Mouse (Mus musculus) brain, adult 10 weeks (tissue): ENCODE results near the gene Gm3543. TPM values are rescaled to one million over a fixed set of nuclear protein-coding genes. Genes with fewer than 3 reads are reported as not detected.

Experiments used
- polyA plus RNA-seq: library from polyadenylated mRNA; stranded (reverse); fragments of 350-450 nt; fragmentation: Illumina TruSeq; extraction: RNeasy Lipid Tissue Mini Kit (QIAGEN cat#74804); gene quantifications from one replicate; pipeline ENCODE4 v1.2.3, GENCODE M21; 2015; ENCODE audit warnings: low read depth, low replicate concordance

Gene Gm3543
- polyA plus RNA-seq: not detected

GRCm38 (mm10) chr14:41983225-41983624, at the start of gene Gm3543:
Gm3543 (minus strand) TSS chr14:41983325.

GRCm38 (mm10) chr14:41967827-41968226, 15.3 kb downstream of the Gm3543 start, which contains the start of gene Gm6401:
Gm6401 (minus strand) TSS chr14:41967927.

DNA sequence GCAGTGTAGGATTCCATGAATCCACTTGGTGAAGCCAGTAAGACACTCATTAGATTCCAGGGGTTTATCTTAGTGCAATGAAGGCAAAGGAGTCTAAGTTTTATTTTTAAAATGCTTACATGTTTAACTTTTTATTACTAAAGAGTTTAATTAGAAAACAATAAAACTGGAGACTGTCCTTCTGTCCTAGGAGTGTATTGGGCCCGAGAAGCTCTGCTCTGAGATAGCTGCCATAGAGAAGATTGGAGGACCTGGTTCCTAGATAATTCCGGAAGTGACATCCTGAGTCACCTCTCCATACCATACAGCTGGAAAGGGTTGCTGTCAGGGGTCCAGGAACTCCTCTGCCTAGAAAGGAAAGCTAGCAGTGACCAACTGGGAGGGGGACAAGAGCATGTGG, 39.4 kb downstream of the Gm3543 start, which contains the start of gene 1700024B05Rik:
Gene 1700024B05Rik (plus strand): TSS at position 301 of the 400 bp plus-strand sequence.

Other genes starting within 250 kb of the Gm3543 start
- not detected for gene Gm7929, start 232.7 kb downstream of the Gm3543 start, polyA plus RNA-seq
- not detected for gene Gm47189, start 210.9 kb downstream of the Gm3543 start, polyA plus RNA-seq
- not detected for gene Gm7980, start 76.0 kb downstream of the Gm3543 start, polyA plus RNA-seq
- gene 1700049E17Rik1, start 58.4 kb downstream of the Gm3543 start, polyA plus RNA-seq: not detected
- not detected for gene 1700024B05Rik, start 39.3 kb downstream of the Gm3543 start, polyA plus RNA-seq
- gene Gm6401, start 15.4 kb downstream of the Gm3543 start, polyA plus RNA-seq: not detected
- not detected for gene Gm7951, start 134.0 kb upstream of the Gm3543 start, polyA plus RNA-seq
- gene Gm17027, start 179.3 kb upstream of the Gm3543 start, polyA plus RNA-seq: not detected
- not detected for gene Gm3573, start 207.5 kb upstream of the Gm3543 start, polyA plus RNA-seq